Mouse (Mus musculus) liver, embryonic 14.5 days (tissue): ENCODE data around the gene Kif6. TPM values are rescaled to one million over a fixed set of nuclear protein-coding genes. Genes with fewer than 3 reads are reported as not detected.

Experiments used
- ATAC-seq: fragments of 200-750 bp; cut with Nextera tagmentation; 2 replicates; pipeline ENCODE4 v1.8.0; 2017; ENCODE audit warnings: moderate number of reproducible peaks, mild to moderate bottlenecking, moderate library complexity; ENCODE audit not compliant: insufficient read depth
- DNase-seq, 3 experiments: peaks; one replicate each; pipeline ENCODE4 v3.0.0-alpha.2; 2012 to 2013; ENCODE audit warnings: low read depth in 3 of 3, low spot score in 3 of 3
- H3K27ac ChIP-seq: fragments of 300-500 bp; sonication (generic); 2 replicates; pipeline ENCODE4 v1.5.1; 2014; ENCODE audit warnings: moderate library complexity, mild to moderate bottlenecking, control low read depth, inconsistent platforms
- H3K27me3 ChIP-seq: fragments of 300-500 bp; sonication (generic); 2 replicates; pipeline ENCODE4 v1.6.1; 2014; ENCODE audit warnings: mild to moderate bottlenecking, low read length, moderate library complexity; ENCODE audit not compliant: control insufficient read depth, insufficient read depth
- H3K36me3 ChIP-seq: fragments of 300-500 bp; sonication (generic); replicated peaks from 2 replicates; pipeline ENCODE4 v1.6.1; 2014; ENCODE audit warnings: low read depth; ENCODE audit not compliant: control insufficient read depth, insufficient read depth
- H3K4me1 ChIP-seq, 2 experiments: fragments of 200-500 bp in 1 of 2; fragments of 300-500 bp in 1 of 2; sonication (generic) in 1 of 2; replicated peaks; 2 replicates each; pipeline ENCODE4 v1.6.1; 2012 to 2014; ENCODE audit warnings: antibody characterized with exemption in 1 of 2, inconsistent platforms in 1 of 2, low read length in 1 of 2; ENCODE audit not compliant: control insufficient read depth in 2 of 2, insufficient read depth in 2 of 2
- H3K4me2 ChIP-seq: fragments of 300-500 bp; sonication (generic); 2 replicates; pipeline ENCODE4 v1.6.1; 2014; ENCODE audit warnings: low read depth, mild to moderate bottlenecking, control low read depth, moderate library complexity
- H3K4me3 ChIP-seq, 2 experiments: fragments of 200-500 bp in 1 of 2; fragments of 300-500 bp in 1 of 2; sonication (generic) in 1 of 2; 2 replicates each; pipeline ENCODE4 v1.5.1; 2012 to 2014; ENCODE audit warnings: low read depth in 2 of 2, low read length in 2 of 2, mild to moderate bottlenecking in 2 of 2, control low read depth in 1 of 2, inconsistent platforms in 1 of 2, moderate library complexity in 1 of 2; ENCODE audit not compliant: insufficient read depth in 1 of 2
- H3K9ac ChIP-seq: fragments of 300-500 bp; sonication (generic); replicated peaks from 2 replicates; pipeline ENCODE4 v1.6.1; 2014; ENCODE audit warnings: mild to moderate bottlenecking, control low read depth, moderate library complexity
- H3K9me3 ChIP-seq: fragments of 300-500 bp; sonication (generic); 2 replicates; pipeline ENCODE4 v1.6.1; 2016; ENCODE audit warnings: low read length, mixed read lengths; ENCODE audit not compliant: control insufficient read depth
- CTCF ChIP-seq: IDR thresholded peaks from 2 replicates; pipeline ENCODE4 v1.5.1; 2016; ENCODE audit warnings: antibody characterized with exemption, low read depth, control low read depth
- EP300 ChIP-seq: IDR thresholded peaks from 2 replicates; pipeline ENCODE4 v1.6.1; 2016; ENCODE audit warnings: antibody characterized with exemption, low read depth
- WGBS: fragments of 180-500 bp; shearing (Covaris S2); extraction: QIAGEN DNeasy Blood & Tissue Kit; methylation state at CpG from one replicate; pipeline ENCODE4 v1.1.7; 2014; ENCODE audit not compliant: insufficient replicate concordance; 5-methylcytosine and 5-hydroxymethylcytosine counted together
- polyA plus RNA-seq, 2 experiments: library from polyadenylated mRNA; depleted of rRNA in 1 of 2; stranded (reverse) in 1 of 2; unstranded in 1 of 2; fragments of >200 nt; fragmentation: Nextera tagmentation in 1 of 2; extraction: Ambion mirVana in 1 of 2; gene quantifications; 2 replicates each; pipeline versions ENCODE4 v1.2.1 to v1.2.3; 2012 to 2014

Gene Kif6
- polyA plus RNA-seq, 2 experiments: 0.06 TPM; not detected in 1

DNA sequence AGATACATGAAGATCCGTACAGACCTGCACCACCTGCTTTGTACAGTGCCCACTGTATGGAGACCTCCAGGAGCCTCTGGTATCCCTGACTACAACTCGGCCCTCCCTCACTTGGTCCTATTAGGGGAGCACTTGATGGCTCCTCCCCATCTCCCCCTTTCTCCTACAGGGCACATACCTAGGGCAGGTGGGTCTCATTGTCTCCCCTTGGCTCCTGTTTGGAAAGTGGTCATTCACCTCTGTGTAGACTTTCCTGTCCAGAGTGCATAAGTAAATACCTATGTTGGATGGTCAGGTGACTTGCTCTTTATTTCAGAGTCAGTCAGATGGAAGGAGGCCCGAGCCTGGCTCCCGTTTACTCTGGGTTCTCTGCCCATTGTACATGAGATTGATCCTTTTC lies 308.5 kb downstream of the Kif6 start:
- Histone ChIP-seq H3K4me1 (no peaks in the 10 kb centered on the region), H3K27me3 (no peaks in the 10 kb centered on the region), H3K36me3 (no peaks in the 10 kb centered on the region), H3K27ac (no peak overlapping the region), H3K4me3 (no peak overlapping the region), H3K9ac (no peak overlapping the region), H3K9me3 (no peaks in the 10 kb centered on the region), H3K4me2 (no peak overlapping the region)
- DNase-seq (no peak), ATAC-seq (no peak)
- 54% methylated on average over 4 of the region's 4 CpGs for WGBS
- no peak for TF ChIP-seq EP300
- TF ChIP-seq CTCF: no peak

DNA sequence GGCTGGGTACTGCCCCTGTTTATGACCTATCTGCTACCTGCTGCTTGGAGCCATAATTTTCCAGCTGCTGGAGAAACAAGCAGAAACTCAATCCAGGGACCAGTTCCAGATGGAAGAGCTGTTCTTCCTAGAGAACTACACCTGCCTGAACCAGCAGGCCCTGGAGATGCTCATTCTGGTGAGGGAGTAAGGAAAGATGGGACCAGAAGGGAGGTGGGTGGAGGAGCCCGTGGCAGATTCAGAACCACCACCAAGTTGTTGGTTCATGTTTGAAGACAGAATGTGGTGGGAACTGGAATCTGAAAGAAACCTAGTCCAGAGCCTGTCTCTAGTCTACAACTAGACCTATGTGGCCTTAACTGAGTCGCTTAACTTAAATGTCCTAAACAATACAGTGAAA lies 312.7 kb downstream of the Kif6 start:
- ATAC-seq (no peak), DNase-seq (no peak)
- H3K4me3 ChIP-seq: no peak overlapping the region
- H3K4me1 ChIP-seq: no peaks in the 10 kb centered on the region
- H3K4me2 ChIP-seq: no peak overlapping the region
- no peaks in the 10 kb centered on the region for H3K27me3 ChIP-seq
- no peaks in the 10 kb centered on the region for H3K36me3 ChIP-seq
- H3K9me3 ChIP-seq: no peaks in the 10 kb centered on the region
- TF ChIP-seq EP300: no peak
- no peak for TF ChIP-seq CTCF
- no peak overlapping the region for H3K27ac ChIP-seq
- H3K9ac ChIP-seq: no peak overlapping the region
- 48% methylated on average over 2 of the region's 2 CpGs for WGBS

DNA sequence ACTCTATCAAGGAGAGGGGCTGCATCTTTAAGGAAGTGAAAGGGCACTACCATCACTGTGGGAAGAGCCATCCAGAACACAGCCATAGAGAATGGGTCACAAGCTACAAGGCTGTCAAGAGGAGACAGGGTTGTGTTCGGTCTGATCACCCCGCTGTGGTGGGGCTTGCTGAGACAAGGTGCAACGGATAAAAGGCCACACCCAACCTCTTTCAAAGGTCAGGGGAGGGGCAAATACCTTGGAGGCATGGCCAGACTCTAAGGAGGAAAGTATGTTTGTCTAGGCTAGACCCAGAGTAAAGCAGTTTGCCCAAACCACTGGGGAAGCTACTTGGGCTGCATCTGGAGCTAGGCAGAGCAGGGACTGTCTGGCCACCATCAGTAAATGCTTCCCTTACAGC lies 318.9 kb downstream of the Kif6 start:
- Histone ChIP-seq H3K4me1 (no peaks in the 10 kb centered on the region), H3K27me3 (no peaks in the 10 kb centered on the region), H3K36me3 (no peaks in the 10 kb centered on the region), H3K9ac (no peak overlapping the region), H3K4me3 (no peak overlapping the region), H3K9me3 (no peaks in the 10 kb centered on the region), H3K27ac (no peak overlapping the region), H3K4me2 (no peak overlapping the region)
- DNase-seq: no peak
- 19% methylated on average over 3 of the region's 3 CpGs for WGBS
- ATAC-seq: no peak
- TF ChIP-seq CTCF (no peak), EP300 (no peak)

DNA sequence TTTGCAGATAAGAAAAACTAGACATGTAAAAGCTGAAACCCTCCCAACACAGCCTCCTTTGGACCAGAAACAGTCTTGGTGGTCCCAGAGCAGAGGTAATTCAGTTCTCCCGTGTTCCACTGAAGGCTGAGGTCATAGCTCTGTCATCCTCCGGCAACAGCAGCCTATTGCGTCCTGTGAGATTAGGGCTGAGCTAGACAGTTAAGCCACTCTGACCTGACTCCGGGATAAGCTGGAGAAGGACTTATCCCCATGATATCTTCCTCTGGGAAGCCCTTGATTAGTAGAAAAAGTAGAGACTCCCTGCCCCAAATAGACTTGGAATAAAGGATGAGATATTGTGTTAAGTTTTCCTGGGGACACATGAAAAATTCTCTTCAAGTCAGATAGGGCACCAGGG lies 319.6 kb downstream of the Kif6 start:
- H3K9ac ChIP-seq: no peak overlapping the region
- no peak for DNase-seq
- no peaks in the 10 kb centered on the region for H3K9me3 ChIP-seq
- no peaks in the 10 kb centered on the region for H3K36me3 ChIP-seq
- no peak overlapping the region for H3K27ac ChIP-seq
- no peak for TF ChIP-seq CTCF
- TF ChIP-seq EP300: no peak
- H3K4me1 ChIP-seq: no peaks in the 10 kb centered on the region
- H3K4me3 ChIP-seq: no peak overlapping the region
- H3K27me3 ChIP-seq: no peaks in the 10 kb centered on the region
- WGBS: 37% methylated on average over 4 of the region's 4 CpGs
- H3K4me2 ChIP-seq: no peak overlapping the region
- no peak for ATAC-seq

DNA sequence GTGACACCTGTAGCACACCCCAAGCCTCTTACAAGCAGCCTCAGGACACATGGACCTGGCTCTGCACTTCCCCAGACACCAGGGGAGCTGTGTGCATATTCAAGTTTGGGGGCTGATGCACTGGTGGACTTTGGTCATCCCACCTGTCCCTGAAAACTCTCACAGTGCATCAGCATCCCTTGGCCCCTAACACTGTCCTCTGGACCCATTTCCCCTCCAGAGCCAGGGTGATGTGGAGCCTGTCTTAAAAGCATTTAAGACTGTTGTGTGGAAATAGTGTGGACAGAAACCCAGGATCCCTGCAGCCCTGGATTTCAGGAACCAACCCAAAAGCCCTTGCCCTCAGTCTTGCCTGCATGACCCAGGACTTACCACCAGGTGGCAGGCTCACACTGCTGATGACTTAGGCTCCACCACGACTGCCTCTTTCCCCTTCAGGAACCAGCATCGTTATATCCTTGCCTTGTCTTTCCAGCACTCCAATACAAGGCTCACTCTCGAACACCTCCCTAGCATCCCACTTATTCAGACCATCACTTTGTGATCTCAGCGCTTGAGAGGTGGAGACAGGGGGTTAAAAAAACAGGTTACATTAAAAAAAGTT lies 320.8 kb downstream of the Kif6 start:
- DNase-seq (peak; percentile 14 to 17 (median 15)), ATAC-seq (no peak)
- H3K27me3 ChIP-seq: no peaks in the 10 kb centered on the region
- H3K9me3 ChIP-seq: no peaks in the 10 kb centered on the region
- H3K27ac ChIP-seq: no peak overlapping the region
- H3K36me3 ChIP-seq: no peaks in the 10 kb centered on the region
- TF ChIP-seq CTCF (peak; percentile 97), EP300 (no peak)
- H3K4me3 ChIP-seq: no peak overlapping the region
- H3K4me1 ChIP-seq: no peaks in the 10 kb centered on the region
- H3K4me2 ChIP-seq: no peak overlapping the region
- H3K9ac ChIP-seq: no peak overlapping the region
- WGBS: 5% methylated on average over 4 of the region's 4 CpGs
